Mouse (Mus musculus): ENCODE data around the gene Lgr4.
A peak's percentile ranks its signal among the peaks of the same experiment; 100 is the strongest.

Gene Lgr4

DNA sequence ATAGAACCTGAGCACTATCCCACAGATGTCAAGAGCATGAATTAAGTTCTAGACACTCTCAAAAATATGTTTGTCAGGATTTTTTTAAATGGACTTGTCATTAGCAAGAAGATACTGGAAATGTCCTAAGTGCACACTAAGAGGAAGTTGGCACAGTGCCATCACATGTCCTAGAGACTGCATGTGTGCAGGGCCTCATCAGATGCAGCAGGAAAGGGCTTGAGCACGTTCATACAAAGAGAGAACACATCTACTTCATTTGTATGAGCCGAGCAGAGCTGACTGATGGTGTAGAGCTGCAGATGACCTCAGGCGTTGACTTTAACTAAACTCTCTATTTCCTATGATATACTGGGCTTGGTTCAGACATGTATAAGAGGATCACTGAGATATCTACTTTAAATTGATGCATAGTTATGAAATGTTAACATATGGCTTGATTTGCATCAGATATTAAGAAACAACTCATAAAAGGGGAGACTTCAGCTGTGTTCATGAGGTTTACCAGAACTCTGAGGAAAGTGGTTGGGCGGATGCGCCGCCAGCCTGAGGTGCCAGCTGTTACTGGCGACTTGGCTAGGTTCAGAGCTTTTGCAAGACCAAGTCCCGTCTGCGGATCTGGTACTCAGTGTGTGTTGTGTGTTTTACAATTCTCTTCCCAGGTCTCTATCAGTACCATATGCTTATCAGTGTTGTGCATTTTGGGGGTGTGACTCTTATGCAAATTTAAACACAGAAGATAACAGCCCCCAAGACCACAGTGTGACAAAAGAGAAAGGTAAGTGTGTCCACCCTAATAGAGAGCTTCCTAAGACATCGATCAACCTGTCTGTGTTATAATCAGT lies 90.2 kb downstream of the Lgr4 start:
- peaks cover 73% of the 10 kb centered on the region for H3K36me3 ChIP-seq (ENCODE audit: insufficient read depth, low read length)
- TF ChIP-seq NANOG (IDR thresholded peaks at IDR 0.05; ENCODE audit: borderline replicate concordance, low read length), result no peak
- TF ChIP-seq CTCF (conservative IDR thresholded peaks at IDR 0.05; ENCODE audit: low read length), result no peak
- no peak for TF ChIP-seq POU5F1 (IDR thresholded peaks at IDR 0.05; ENCODE audit: borderline replicate concordance, low read length)
- H3K9me3 ChIP-seq (ENCODE audit: low read length), result no peaks in the 10 kb centered on the region
- no peaks in the 10 kb centered on the region for H3K27me3 ChIP-seq (ENCODE audit: insufficient read depth, low read length)
- peaks cover 16% of the 10 kb centered on the region for H3K4me1 ChIP-seq (replicated peaks; ENCODE audit: low read depth, low read length)
- H3K4me3 ChIP-seq (replicated peaks; ENCODE audit: low read length), result no peak overlapping the region

DNA sequence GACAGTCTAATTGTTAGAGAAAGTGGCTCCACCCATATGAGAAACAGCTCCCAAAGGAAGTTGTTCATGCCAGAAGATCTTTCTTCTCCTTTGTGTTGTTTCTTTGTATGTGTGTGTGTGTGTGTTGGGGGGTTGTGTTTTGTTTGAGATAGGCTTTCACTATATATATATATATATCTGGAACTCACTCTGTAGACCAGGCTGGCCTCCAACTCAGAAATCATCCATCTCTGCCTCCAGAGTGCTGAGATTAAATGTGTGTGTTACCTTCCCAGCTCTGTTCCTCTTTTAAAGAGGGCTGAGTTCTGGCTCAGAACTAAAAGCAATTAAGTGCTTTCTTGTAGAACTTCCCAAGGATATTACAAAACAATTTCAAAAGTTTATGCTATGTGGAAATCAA lies 92.0 kb downstream of the Lgr4 start:
- TF ChIP-seq CTCF (conservative IDR thresholded peaks at IDR 0.05; ENCODE audit: low read length), result no peak
- TF ChIP-seq NANOG (IDR thresholded peaks at IDR 0.05; ENCODE audit: borderline replicate concordance, low read length), result no peak
- TF ChIP-seq POU5F1 (IDR thresholded peaks at IDR 0.05; ENCODE audit: borderline replicate concordance, low read length), result no peak
- peaks cover 20% of the 10 kb centered on the region for H3K4me1 ChIP-seq (replicated peaks; ENCODE audit: low read depth, low read length)
- H3K27me3 ChIP-seq (ENCODE audit: insufficient read depth, low read length), result no peaks in the 10 kb centered on the region
- H3K9me3 ChIP-seq (ENCODE audit: low read length), result no peaks in the 10 kb centered on the region
- no peak overlapping the region for H3K4me3 ChIP-seq (replicated peaks; ENCODE audit: low read length)
- peaks cover 81% of the 10 kb centered on the region for H3K36me3 ChIP-seq (ENCODE audit: insufficient read depth, low read length)

DNA sequence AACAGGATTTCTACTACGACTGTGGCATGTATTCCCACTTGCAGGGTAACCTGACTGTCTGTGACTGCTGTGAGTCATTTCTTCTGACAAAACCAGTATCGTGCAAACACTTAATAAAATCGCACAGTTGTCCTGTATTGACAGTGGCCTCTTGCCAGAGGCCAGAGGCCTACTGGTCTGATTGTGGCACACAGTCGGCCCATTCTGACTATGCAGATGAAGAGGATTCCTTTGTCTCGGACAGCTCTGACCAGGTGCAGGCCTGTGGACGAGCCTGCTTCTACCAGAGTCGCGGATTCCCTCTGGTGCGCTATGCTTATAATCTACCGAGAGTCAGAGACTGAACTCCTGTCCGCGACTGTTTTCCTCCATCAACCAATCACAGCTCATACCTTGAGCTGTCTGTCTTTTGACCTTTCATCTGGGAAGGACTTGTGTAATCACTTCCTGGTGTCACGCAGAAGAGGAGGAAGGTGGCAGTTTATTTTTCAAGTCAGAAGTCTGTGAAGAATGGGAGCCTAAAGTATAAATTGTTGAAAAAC lies 94.8 kb downstream of the Lgr4 start:
- H3K36me3 ChIP-seq (ENCODE audit: insufficient read depth, low read length), result peaks cover 53% of the 10 kb centered on the region
- H3K4me1 ChIP-seq (replicated peaks; ENCODE audit: low read depth, low read length), result peaks cover 25% of the 10 kb centered on the region
- peak overlapping the region; percentile 24; the same call in 1 of the 2 replicates for H3K4me3 ChIP-seq (replicated peaks; ENCODE audit: low read length)
- H3K27me3 ChIP-seq (ENCODE audit: insufficient read depth, low read length), result no peaks in the 10 kb centered on the region
- no peak for TF ChIP-seq POU5F1 (IDR thresholded peaks at IDR 0.05; ENCODE audit: borderline replicate concordance, low read length)
- H3K9me3 ChIP-seq (ENCODE audit: low read length), result no peaks in the 10 kb centered on the region

DNA sequence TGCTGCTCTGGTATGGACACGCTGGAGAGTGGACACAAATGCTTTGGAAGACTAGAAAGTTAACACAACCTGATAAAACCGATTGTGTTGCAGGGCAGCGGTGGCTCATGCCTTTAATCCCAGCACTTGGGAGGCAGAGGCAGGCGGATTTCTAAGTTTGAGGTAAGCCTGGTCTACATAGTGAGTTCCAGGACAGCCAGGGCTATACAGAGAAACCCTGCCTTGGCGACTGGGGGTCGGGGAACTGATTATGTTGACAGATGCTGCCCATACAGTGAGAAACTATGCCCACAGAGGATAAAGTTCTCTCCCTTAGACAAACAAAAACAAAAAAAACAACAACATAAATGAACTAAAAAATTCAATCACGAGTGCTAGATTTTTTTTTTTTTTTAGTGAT lies 99.6 kb downstream of the Lgr4 start:
- H3K9me3 ChIP-seq (ENCODE audit: low read length), result no peaks in the 10 kb centered on the region
- no peak for TF ChIP-seq CTCF (conservative IDR thresholded peaks at IDR 0.05; ENCODE audit: low read length)
- no peak for TF ChIP-seq POU5F1 (IDR thresholded peaks at IDR 0.05; ENCODE audit: borderline replicate concordance, low read length)
- TF ChIP-seq NANOG (IDR thresholded peaks at IDR 0.05; ENCODE audit: borderline replicate concordance, low read length), result no peak
- peak overlapping the region; percentile 91 for H3K4me3 ChIP-seq (replicated peaks; ENCODE audit: low read length)

DNA sequence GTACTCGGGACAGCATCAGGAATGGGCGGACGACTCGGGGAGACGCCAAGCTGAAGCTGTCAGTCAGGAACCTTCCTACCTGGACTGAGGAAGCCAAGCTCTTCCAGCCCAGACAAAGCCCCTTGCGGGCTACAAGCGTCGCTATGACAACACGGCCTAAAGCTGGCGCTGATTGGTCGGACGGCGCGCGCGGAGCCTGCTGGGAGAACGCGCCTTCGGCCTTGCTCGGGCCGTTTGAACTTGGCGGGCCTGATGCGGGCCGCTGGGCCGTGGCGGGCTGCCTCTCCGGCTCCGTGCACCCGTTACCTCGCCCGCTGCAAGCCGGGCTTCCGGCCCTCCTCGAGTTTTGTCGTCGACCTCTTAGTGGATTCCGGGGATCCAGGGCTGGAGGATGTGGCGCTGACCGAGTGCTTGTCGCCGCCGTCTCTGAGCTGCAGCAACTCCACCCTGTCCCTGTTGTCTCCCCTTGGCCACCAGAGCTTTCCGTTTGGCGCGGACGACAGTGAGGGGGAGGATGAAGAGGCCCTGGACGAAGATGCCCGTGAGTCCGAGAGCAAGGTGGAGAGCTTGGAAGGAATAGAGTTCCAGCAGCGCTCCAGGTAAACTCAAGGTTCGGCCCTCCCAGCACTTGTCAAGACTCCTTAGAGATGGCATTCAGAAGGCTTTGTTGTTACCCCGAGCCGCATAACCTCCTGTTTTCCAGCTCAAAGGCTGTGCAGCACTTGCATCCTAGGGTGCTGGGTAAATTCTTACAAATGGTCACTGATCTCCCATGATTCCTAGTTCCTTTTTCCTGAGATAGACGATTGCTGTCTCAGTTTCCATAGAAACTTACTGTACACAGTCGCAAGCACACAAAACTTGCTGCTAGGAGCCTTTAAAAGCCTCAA lies 100.4 kb downstream of the Lgr4 start, which contains the start of gene Ccdc34:
TSS of gene Ccdc34 (plus strand) at position 202 of the 890 bp plus-strand sequence.
- peaks cover 34% of the 10 kb centered on the region for H3K4me1 ChIP-seq (replicated peaks; ENCODE audit: low read depth, low read length)
- no peak for TF ChIP-seq POU5F1 (IDR thresholded peaks at IDR 0.05; ENCODE audit: borderline replicate concordance, low read length)
- no peak for TF ChIP-seq NANOG (IDR thresholded peaks at IDR 0.05; ENCODE audit: borderline replicate concordance, low read length)

More for the DNA sequence above, 99.6 kb downstream of the Lgr4 start:
- H3K27me3 ChIP-seq (ENCODE audit: insufficient read depth, low read length), result no peaks in the 10 kb centered on the region
- H3K36me3 ChIP-seq (ENCODE audit: insufficient read depth, low read length), result peaks cover 42% of the 10 kb centered on the region
- H3K4me1 ChIP-seq (replicated peaks; ENCODE audit: low read depth, low read length), result peaks cover 37% of the 10 kb centered on the region

DNA sequence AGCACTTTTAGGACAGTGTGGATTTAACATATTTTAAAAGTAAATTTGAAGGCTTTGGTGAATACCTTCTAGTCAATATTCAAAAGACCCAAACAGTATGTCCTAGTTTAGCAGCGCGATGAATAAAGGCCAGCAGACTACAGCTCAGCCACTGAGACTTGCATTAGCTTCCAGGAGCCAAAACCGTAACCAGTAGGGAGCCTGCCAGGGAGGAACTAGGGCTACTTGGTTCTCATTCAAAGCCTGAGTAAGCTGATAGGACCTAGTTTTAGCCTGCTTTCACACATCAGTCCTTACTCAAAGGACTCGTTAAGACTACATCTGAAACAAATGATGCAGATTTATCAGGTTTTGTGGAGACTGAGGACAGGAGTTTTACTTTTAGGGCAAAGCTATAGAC lies 102.2 kb downstream of the Lgr4 start:
- H3K4me1 ChIP-seq (replicated peaks; ENCODE audit: low read depth, low read length), result peaks cover 35% of the 10 kb centered on the region
- TF ChIP-seq NANOG (IDR thresholded peaks at IDR 0.05; ENCODE audit: borderline replicate concordance, low read length) (no peak), CTCF (conservative IDR thresholded peaks at IDR 0.05; ENCODE audit: low read length) (no peak), POU5F1 (IDR thresholded peaks at IDR 0.05; ENCODE audit: borderline replicate concordance, low read length) (no peak)
- H3K9me3 ChIP-seq (ENCODE audit: low read length), result no peaks in the 10 kb centered on the region
- H3K36me3 ChIP-seq (ENCODE audit: insufficient read depth, low read length), result peaks cover 35% of the 10 kb centered on the region
- H3K27me3 ChIP-seq (ENCODE audit: insufficient read depth, low read length), result no peaks in the 10 kb centered on the region
- H3K4me3 ChIP-seq (replicated peaks; ENCODE audit: low read length), result no peak overlapping the region

More for the DNA sequence above, 100.4 kb downstream of the Lgr4 start, which contains the start of gene Ccdc34:
- Histone ChIP-seq H3K27me3 (ENCODE audit: insufficient read depth, low read length) (no peaks in the 10 kb centered on the region), H3K9me3 (ENCODE audit: low read length) (no peaks in the 10 kb centered on the region), H3K4me3 (replicated peaks; ENCODE audit: low read length) (peak within 1 kb of the TSS; percentile 91), H3K36me3 (ENCODE audit: insufficient read depth, low read length) (peaks cover 40% of the 10 kb centered on the region)

DNA sequence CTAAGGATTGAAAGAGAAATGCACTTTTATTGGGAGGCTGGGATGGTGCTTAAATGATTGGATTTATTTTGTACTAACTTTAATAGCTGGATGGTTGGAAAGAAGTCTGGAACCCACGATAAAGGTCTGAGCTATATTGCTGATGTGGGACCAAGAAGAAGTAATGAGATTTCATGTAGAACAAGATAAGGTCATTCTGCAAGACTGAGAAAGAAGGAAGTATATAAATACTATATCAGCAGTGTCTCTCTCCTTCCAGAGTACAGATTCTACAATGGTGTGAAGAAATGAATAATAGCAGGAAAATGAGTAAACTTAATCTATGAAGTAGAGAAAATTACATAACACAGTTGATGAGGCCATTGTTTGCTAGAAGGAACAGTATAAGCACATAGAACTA lies 103.0 kb downstream of the Lgr4 start:
- no peak overlapping the region for H3K4me3 ChIP-seq (replicated peaks; ENCODE audit: low read length)
- H3K9me3 ChIP-seq (ENCODE audit: low read length), result no peaks in the 10 kb centered on the region
- H3K27me3 ChIP-seq (ENCODE audit: insufficient read depth, low read length), result no peaks in the 10 kb centered on the region
- peaks cover 35% of the 10 kb centered on the region for H3K4me1 ChIP-seq (replicated peaks; ENCODE audit: low read depth, low read length)
- H3K36me3 ChIP-seq (ENCODE audit: insufficient read depth, low read length), result peaks cover 35% of the 10 kb centered on the region
- no peak for TF ChIP-seq POU5F1 (IDR thresholded peaks at IDR 0.05; ENCODE audit: borderline replicate concordance, low read length)
- no peak for TF ChIP-seq NANOG (IDR thresholded peaks at IDR 0.05; ENCODE audit: borderline replicate concordance, low read length)
- no peak for TF ChIP-seq CTCF (conservative IDR thresholded peaks at IDR 0.05; ENCODE audit: low read length)

DNA sequence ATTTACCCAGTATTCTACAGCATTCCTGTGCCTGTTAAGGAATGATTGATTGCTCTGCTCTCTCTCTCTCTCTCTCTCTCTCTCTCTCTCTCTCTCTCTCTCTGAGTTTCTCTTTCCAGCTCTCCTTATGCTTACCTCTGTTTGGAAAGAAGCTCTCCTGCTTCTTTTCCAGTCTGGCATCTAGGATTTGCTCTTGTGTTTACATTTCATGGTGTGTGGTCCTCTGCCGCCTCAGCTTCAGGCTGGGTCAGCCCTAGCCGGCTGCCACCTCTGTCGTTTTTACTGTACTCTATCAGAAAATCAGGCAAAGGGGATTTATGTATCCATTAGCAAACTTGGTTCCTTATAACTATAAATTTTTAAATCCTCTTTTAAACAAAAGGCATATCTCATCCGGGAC lies 118.8 kb downstream of the Lgr4 start:
- Histone ChIP-seq H3K27me3 (ENCODE audit: insufficient read depth, low read length) (no peaks in the 10 kb centered on the region), H3K4me1 (replicated peaks; ENCODE audit: low read depth, low read length) (peaks cover 3% of the 10 kb centered on the region; the same call in 1 of the 2 replicates), H3K4me3 (replicated peaks; ENCODE audit: low read length) (no peak overlapping the region), H3K9me3 (ENCODE audit: low read length) (no peaks in the 10 kb centered on the region), H3K36me3 (ENCODE audit: insufficient read depth, low read length) (peaks cover 25% of the 10 kb centered on the region)
- no peak for TF ChIP-seq CTCF (conservative IDR thresholded peaks at IDR 0.05; ENCODE audit: low read length)
- no peak for TF ChIP-seq POU5F1 (IDR thresholded peaks at IDR 0.05; ENCODE audit: borderline replicate concordance, low read length)
- TF ChIP-seq NANOG (IDR thresholded peaks at IDR 0.05; ENCODE audit: borderline replicate concordance, low read length), result no peak
